Mouse (Mus musculus): ENCODE results near the gene Arpp19. TPM values are rescaled to one million over a fixed set of nuclear protein-coding genes. Genes with fewer than 3 reads are reported as not detected.

Arpp19 gene
- 176 and 186 TPM in 2 replicates for polyA plus RNA-seq (2015; fragmentation: Nextera tagmentation; extraction: Ambion mirVana)

GRCm38 (mm10) chr9:75037451-75038356 is at the start of gene Arpp19:
Arpp19 (plus strand) TSS chr9:75037614.

GRCm38 (mm10) chr9:75070457-75071028 is 33.1 kb downstream of the Arpp19 start, which contains the start of gene Myo5a:
Myo5a (plus strand) TSS chr9:75071015.

Other genes with a start within 250 kb of the Arpp19 start
- 1.1 and 1.9 TPM in 2 replicates for gene Onecut1, start 175.7 kb upstream of the Arpp19 start, polyA plus RNA-seq (2015; fragmentation: Nextera tagmentation; extraction: Ambion mirVana)
- 14.3 and 15.6 TPM in 2 replicates for gene Fam214a, start 84.7 kb upstream of the Arpp19 start, polyA plus RNA-seq (2015; fragmentation: Nextera tagmentation; extraction: Ambion mirVana)
- 42.6 and 44.7 TPM in 2 replicates for gene Myo5a, start 33.4 kb downstream of the Arpp19 start, polyA plus RNA-seq (2015; fragmentation: Nextera tagmentation; extraction: Ambion mirVana)
- 0.32 and 0.52 TPM in 2 replicates for gene Myo5c, start 194.4 kb downstream of the Arpp19 start, polyA plus RNA-seq (2015; fragmentation: Nextera tagmentation; extraction: Ambion mirVana)

Measured in neural tube, postnatal 0 days (tissue).